Mouse (Mus musculus) right cerebral cortex, postnatal 36 days (tissue): ENCODE data around the gene Zap70.
"Not testable (repeated sequence)": the region's sequence is repeated elsewhere in the genome, so short reads cannot be mapped to it uniquely, and the experiment has no call there.

Source experiments
- DNase-seq, 2 experiments: peaks; one replicate each; pipeline ENCODE4 v3.0.0; 2022; ENCODE audit warnings: low spot score in 2 of 2, mixed read lengths in 1 of 2

Gene Zap70

GRCm38 (mm10) chr1:36772198-36772934 is 10.8 kb downstream of the Zap70 start:
- no peak for DNase-seq

- DNase-seq = no peak
Measured at GRCm38 (mm10) chr1:36780793-36781192, 19.2 kb downstream of the Zap70 start.

DNA sequence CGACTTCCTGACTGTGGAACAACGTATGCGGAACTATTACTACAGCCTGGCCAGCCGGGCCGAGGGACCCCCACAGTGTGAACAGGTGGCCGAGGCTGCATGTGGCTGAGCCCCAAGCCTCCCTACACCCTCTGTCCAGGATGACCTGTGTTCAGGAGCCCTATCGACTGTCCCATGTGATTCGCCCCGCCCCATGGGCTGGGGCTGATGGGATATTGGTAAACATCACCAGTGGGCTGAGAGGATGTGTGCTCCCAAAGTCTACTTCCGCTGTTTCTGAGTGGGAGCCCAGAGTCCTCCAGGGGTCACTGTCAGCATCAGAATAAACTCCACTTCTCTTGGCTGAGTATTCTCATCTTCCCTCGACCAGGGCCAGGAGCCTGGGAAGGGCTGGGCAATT is 20.9 kb downstream of the Zap70 start:
- DNase-seq = no peak

DNA sequence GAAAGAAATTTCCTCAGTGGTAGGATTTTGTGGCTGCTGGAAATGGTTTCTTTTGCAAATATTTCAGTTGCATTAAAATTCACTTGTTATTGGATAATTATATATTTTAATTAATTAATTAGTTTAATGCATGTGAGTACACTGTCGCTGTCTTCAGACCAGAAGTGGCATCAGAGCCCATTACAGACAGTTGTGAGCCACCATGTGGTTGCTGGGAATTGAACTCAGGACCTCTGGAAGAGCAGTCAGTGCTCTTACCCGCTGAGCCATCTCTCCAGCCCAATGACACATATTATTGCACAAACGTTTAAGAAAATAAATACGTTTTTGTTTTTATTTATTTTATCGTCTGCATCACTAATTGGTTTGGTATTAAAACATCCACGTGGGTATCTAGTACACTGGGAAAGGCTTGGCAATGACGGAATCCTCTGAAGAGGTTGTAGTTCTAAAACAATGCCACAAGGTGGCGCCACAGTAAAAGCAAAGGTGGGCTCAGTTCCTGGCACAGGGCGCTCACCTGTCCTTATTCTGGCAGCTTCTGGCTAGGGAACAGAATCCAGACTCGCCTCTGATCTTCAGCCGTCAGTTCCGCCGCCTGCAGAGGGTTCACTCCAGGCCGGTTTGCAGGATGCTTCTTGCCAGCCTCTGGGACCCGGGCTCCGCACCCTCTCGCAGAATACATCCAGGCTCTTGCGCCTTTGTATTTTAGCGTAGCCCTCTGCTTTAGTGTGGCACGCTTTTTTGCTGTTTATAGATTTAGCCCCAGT is 23.0 kb downstream of the Zap70 start:
- peak; percentile 71 to 73 for DNase-seq

GRCm38 (mm10) chr1:36785238-36785641 is 23.6 kb downstream of the Zap70 start:
- no peak for DNase-seq

DNA sequence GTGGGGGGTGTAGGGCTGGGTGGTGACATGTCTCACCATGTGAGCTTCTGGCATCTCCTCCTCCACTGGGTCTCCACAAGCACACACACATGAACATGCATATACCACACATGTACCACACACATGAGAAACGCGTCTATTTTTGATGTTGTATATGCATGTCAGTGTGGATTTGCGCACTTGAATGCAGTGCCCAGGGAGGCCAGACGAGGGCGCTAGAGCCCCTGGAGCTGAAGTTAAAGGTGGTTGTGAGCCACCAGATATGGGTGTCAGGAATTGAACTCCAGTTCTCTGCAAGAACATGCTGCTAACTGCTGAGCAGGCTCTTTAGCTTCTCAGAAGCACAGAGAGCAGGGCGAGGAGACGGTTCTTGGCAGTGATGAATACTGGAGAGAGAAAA is 24.8 kb downstream of the Zap70 start:
- no peak for DNase-seq

DNA sequence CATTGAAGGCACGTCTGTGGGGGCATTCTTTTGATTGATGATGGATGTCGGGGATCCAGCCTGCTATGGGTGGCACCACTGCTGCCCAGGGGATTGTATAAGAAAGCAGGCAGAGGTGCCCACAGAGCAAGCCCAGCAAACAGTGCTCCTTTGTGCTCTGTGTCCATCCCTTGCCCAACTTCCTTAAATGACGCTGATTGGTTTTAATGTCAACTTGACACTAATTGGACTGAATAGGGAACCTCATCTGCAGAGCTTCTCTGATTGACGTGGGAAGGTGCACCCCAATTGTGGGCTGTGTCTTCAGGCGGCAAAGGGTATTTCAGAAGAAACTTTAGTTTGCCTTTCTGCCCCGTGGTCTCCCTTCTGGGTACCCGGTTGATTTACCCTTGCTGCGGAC is 27.8 kb downstream of the Zap70 start:
- DNase-seq = no peak

DNA sequence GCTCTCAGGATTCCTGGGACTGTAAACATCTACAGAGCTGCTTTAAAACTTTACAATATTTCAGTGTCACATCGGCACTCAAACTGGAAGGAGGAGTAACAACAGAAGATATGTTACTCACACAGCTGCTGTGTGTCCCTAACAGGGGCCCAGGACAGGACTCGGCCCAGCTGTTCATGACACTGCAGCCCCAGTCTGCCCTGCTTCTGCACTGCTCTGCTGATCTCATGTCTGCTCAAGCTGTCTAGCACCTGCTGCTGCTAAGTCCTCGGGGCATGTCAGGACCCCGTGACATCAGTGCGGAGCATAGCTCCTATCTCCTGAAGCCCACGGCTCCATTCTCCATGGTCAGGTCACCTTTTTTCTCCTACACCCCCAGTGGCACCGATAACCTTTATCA is 35.1 kb downstream of the Zap70 start:
- DNase-seq = no peak

DNA sequence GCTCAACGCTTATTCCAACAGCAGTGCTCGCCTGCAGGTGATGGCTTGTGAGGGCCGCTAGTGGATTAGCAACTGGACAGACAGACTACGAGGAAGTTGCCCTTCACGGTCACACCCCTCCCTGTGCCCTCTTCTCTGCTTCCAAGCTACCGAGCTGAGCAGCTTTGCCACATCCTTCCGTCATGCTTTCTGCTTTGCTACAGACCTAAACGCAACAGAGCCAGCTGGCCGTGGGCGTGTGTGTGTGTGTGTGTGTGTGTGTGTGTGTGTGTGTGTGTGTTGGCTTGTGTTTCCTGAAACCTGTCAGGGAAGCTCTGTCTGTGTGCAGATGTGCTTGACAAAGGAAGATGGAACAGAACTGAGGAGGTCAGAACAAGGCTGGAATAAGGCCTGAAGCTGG is 35.9 kb downstream of the Zap70 start:
- peak; percentile 76 to 81 for DNase-seq

DNA sequence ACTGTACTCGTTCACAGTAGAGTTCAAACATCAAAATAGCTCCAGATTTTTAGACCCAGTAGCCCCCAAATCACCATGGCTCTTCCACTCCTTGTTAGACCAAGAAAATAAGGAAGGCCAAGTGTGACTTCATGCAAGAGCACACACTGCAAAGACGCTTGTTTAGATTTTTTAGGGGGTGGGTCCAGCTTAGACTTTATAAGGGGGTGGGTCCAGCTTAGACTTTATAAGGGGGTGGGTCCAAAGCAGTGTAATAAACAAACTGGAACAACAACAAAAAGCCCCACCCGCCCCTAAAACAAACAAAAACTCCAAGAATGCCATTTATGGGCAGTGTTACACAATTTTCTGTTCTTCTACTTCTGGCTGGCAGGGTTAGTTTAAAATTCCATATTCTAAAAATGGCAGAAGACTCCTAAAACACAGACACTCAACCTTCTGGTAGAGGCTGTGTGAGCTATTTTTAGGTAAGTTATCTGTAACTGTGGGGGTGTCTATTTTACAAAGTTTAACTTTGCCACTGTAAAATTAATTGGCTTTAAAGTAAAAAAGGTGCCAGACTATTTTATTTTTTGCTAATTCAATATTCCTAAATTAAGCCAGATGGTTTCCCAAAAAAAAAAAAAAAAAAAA is 38.9 kb downstream of the Zap70 start:
- DNase-seq = no peak

GRCm38 (mm10) chr1:36804259-36804658 is 42.7 kb downstream of the Zap70 start:
- no peak for DNase-seq

DNA sequence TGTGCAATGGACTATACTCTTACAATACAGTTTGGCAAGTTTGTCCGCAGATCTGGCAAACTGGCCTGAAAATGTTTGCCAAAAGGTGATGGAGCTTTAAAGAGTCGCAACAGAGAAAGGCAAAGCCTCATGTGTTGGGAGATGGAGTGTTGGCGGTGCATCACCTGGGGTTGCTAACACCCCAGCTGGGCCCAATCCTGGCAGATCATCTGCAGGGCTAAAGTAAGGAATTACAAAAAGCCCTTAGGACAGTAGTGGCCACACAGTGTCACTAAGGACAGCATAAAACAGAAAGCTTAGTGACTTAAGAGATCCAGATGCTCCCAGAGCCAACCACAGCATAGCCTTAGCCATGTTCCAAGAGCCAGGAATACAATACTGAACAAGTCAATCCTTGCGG is 43.2 kb downstream of the Zap70 start:
- no peak for DNase-seq

DNA sequence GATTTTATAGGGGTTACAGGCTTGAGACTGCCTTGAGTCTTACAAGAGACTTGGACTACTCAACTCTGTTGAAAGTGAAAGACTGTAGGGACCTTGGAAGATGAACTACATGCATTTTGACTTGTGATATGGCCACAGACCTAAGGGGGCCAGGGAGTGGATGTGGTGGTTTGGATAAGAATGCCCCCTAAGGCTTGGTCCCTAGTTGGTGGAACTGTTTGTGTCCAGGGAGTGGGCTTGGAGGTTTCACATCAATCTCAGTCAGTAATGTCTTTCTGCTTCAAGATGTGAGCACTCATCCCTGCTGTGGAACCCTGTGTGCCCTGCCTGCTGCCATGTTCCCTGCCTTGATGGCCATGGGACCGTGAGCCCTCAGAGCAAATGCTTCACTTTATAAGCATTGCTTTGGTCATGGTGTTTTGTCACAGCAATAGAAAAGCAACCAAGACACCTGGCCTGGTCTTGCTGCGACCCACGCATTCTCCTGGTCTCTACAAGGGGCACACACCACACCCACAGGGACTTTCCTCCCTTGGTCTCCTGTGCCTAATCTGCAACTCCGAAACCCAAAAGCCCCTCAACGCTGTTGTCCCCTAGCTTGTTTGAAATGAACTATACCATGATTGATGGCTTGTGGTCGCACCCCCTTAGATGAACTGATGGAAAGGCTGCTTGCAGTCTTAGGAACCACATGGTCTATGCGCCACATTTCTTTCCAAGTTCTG is 44.7 kb downstream of the Zap70 start:
- DNase-seq = no peak

DNA sequence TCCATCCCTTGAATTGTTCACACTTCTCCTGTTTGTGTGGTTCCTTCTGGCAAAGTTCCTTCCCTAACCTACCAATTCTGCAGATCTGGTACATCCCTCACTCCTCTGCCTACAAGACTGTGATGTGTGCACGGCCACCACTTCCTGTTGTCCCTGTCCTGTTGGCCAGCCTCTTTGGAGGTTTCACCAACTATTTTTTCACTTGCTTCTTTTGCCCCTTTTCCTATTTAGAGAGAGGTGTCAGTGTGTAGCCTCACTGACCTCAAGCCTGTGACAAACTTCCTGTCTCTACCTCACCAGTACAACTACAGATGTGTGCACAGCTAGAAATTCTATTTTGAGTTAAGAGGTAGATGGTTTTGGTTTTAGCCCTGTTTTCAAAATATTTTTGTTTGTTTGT is 45.5 kb downstream of the Zap70 start:
- DNase-seq = no peak

- no peak for DNase-seq
Measured at GRCm38 (mm10) chr1:36807782-36808565, 46.4 kb downstream of the Zap70 start.

GRCm38 (mm10) chr1:36811806-36812205 is 50.2 kb downstream of the Zap70 start:
- no peak for DNase-seq

GRCm38 (mm10) chr1:36813415-36813814 is 51.8 kb downstream of the Zap70 start:
- peak; percentile 56 to 65 for DNase-seq

DNA sequence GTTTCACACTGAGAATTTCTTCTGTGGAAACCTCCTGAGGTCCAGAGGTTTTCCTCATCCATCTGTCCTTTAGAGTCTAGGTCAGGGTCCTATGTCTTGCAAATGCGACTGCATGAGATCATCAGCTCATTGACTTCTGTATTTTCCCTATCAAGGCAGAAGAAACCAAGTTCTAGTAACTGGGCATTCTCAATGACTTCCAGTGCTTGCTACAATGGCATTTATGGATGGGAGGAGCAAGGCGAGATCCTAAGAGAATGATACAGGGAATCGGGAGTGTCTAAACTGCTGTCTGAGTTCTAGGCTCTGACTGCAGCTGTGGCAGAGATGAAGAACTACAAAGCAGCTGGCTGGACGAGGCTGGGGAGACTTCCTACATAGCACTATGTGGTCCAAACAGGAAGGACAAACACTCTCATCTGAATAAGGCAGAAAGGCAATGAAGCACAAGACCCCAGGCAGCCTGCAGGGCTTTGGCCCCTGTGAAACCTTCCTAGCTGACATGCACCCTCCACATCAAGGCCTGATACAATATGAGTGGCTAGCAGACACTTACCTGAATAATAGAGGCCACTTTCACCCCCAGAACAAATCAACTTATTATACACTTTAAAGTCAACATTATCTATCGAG is 52.8 kb downstream of the Zap70 start:
- DNase-seq = no peak

GRCm38 (mm10) chr1:36815166-36815565 is 53.6 kb downstream of the Zap70 start:
- no peak for DNase-seq

DNA sequence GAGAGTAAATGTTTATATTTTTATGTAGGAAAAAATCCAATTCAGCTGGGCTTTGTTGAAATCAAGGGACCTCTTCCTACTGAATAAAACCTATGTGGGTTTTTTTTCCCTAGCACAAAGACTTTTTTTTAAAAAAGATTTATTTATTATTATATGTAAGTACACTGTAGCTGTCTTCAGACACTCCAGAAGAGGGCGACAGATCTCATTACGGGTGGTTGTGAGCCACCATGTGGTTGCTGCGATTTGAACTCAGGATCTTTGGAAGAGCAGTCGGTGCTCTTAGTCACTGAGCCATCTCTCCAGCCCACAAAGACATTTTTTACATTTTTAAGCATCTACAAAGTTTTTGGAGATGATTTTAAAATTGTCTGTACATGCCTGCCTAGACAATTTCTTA is 60.3 kb downstream of the Zap70 start:
- not testable (repeated sequence) for DNase-seq

DNA sequence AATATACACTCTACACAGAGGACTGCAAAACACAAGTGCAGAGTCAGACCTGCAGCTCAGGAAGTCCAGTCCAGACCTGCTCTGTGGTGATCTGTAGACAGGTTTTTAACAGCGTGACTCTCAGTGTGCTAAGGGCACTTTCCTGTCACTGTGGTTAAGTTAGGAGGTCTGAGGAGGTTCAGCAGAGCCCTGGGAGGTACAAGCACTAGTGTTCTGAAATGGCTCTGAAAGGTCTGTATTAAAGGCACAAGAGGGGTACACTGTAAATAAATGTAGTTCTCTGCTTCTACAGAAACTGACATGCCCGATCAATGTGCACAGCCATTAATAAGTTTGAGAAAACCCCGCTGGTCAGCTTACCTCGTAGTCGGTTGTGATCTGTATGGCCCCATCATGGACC is 62.8 kb downstream of the Zap70 start:
- no peak for DNase-seq
